Mouse (Mus musculus) left cerebral cortex, adult 8-10 months (tissue): ENCODE measurements at regions not wholly inside any gene's neighbourhood (a gene's known extent, or its start where the extent isn't known, plus 50 kb on each side); places are given as distances from the start of the nearest gene placed in this dataset.

Experiments
- DNase-seq, 2 experiments: peaks; one replicate each; pipeline ENCODE4 v3.0.0; 2022; ENCODE audit warnings: low spot score in 2 of 2

DNA sequence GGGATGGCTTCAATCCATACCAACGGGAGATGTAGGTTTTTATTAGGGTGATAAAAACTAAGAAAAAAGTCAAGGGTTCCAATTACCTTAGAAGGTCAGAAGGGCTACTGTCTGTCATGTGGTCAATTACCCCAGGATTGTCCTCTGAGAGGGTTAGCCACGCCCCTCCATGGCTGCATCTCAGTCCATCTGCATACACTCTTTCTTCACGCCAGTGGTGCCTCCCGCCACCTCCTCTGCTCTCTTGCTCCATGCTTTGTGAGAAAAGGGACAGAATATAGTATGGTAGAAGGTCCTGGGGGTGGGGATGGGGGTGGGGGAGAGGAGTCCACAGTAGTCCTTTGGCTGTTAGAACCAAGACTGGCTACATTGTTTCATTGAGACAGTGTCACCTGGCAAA, 96.1 kb upstream of the Podxl start:
- DNase-seq = no peak

GRCm38 (mm10) chr6:31658447-31659199, 94.8 kb upstream of the Podxl start:
- no peak for DNase-seq

GRCm38 (mm10) chr6:31650791-31651476, 87.2 kb upstream of the Podxl start:
- no peak for DNase-seq

GRCm38 (mm10) chr6:31645261-31645660, 81.5 kb upstream of the Podxl start:
- DNase-seq = no peak

DNA sequence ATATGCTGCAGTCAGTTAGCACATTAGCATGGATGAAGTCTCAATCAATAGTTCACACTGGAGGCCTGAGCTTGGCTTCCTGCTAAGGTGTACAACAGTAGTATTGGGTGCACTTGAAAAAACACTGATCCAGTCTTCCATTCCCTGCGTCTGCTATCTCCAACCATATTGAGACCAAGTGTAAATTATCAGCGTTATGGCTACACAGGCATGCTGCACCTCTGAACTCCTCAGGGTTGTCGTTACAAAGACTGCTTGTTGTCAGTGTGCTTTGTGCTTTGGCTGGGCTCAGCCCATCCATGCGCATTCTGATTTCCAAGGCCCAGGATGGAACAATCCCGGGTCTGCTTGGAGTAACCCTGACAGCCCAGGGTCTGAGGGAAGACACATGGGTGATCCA, 80.7 kb upstream of the Podxl start:
- DNase-seq = no peak

GRCm38 (mm10) chr6:31642451-31642942, 78.7 kb upstream of the Podxl start:
- DNase-seq = no peak

- peak in 1 of 2 experiments; percentile 45 for DNase-seq
Observed at GRCm38 (mm10) chr6:31640745-31641144, 77.0 kb upstream of the Podxl start.

- DNase-seq = peak; percentile 28 to 69
Observed at GRCm38 (mm10) chr6:31639460-31639859, 75.7 kb upstream of the Podxl start.

GRCm38 (mm10) chr6:31638434-31639220, 74.8 kb upstream of the Podxl start:
- peak in 1 of 2 experiments; percentile 37 for DNase-seq

DNA sequence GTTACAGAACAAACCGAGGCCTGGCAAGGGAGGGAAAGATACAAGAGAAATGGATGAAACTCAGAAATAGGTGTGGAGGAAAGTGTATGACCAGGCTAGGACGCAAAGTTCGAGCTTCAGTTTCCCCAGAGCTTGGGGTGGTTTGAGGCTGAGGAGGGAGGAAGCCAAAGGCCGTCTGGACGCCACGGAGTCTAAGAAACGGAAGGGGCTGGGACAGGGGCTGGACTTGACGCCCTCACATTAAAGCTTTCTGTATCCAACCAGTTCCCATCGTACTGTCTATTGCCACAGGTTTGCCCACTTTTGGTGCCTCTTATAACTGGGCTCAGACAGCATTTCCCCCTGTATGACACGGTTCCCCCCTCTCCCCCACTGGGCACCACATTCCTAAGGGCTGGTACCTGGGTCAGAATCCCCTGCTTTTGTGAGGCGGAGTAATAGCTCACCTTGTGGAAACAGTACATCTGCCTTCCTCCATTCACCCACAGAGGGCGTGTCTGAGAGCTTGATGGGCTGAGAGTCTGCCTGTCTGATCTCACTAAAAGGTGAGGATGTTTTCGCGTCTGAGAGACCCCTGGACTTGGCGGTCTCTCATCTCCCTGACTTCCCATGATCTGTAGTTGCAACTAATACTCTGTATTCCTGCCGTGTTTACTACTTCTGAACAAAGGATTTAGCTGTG, 73.7 kb upstream of the Podxl start:
- DNase-seq = no peak

DNA sequence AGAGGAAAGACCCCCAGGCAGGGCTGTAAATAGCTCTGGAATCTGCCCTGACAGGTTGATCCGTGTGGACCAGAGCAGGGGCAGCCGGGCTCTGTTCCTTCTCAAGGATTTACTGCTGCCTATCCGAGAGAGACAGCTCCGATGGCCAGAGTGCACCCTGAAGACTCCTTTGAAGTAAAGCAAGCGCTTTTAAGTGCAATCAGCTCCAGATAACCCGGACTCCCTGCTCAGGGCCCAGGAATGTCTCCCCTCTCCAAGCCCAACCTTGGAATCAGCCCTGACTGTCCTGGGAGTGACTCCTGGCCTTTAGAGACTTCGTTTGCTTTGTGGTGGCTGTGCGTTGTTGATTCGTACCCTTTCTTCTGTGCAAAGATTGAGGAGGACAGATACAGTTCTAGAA, 73.2 kb upstream of the Podxl start:
- DNase-seq = no peak

- no peak for DNase-seq
Observed at GRCm38 (mm10) chr6:31632485-31632884, 68.7 kb upstream of the Podxl start.

DNA sequence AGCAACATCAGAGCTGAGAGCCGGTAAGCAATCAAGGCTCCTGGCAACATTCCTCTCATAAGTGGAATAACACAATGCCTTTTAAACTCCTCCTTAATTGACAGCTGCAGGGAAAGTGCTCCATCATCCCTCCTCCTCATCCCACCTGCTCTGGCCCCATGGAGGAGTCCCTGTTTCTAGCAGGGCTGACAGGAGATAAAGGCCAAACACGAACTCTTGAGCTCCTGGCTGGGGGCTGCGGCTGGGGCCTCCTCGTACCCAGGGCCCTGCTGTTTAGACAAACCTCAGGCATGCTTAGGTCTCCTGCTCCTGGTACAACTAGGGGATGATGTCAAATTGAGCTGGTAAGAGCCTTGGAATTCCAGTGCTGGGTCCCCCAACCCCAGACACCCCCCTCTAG, 66.2 kb upstream of the Podxl start:
- DNase-seq = no peak

GRCm38 (mm10) chr6:31627912-31628311, 64.1 kb upstream of the Podxl start:
- no peak for DNase-seq

DNA sequence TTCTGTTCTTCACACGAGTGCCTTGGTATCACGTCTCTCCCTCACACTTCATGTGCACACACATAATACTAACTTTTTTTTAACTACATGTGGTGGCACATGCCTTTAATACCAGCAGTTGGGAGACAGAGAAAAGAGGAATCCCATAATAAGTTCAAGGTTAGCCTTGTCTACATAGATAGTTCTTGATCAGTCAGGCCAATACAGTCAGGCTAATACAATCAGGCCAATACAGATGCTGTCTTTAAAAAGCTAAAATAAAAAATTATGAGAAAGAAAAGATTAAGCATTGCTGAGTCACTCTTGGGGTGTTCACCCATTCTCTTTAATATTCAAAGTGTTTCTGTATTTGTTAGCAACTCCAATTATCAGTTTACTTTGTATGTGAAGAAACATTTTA, 61.3 kb upstream of the Podxl start:
- no peak for DNase-seq

- no peak for DNase-seq
Observed at GRCm38 (mm10) chr6:31624374-31624773, 60.6 kb upstream of the Podxl start.

GRCm38 (mm10) chr6:31621023-31621422, 57.2 kb upstream of the Podxl start:
- DNase-seq = no peak

GRCm38 (mm10) chr6:31618852-31619251, 55.1 kb upstream of the Podxl start:
- DNase-seq = no peak

- no peak for DNase-seq
Observed at GRCm38 (mm10) chr6:31617341-31617740, 53.6 kb upstream of the Podxl start.

DNA sequence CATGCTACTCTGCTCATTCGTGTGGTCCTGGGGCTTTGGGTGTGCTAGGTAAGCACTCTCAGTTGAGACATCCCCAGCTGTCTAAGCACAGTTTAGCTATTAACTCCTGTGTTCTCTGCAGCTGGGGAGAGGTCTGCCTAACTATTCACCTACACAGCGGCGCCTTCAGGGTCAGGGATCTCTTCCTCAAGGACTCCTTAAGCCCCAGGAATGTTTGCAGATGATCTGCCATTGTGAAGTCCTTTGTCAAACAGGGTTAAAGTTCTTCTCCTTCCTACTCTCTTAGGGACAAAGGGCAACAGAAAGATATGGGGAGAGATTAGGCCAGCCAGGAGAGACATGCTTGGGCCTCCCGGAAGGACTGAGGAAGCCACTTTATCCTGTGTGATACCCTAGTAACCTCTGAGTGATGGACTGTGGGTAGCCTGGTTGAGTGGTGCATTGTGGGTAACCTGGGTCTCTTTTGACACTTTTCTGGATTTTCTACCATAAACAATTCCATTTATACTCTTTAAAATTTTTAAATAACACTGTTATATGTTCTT, 51.7 kb upstream of the Podxl start:
- DNase-seq = no peak

DNA sequence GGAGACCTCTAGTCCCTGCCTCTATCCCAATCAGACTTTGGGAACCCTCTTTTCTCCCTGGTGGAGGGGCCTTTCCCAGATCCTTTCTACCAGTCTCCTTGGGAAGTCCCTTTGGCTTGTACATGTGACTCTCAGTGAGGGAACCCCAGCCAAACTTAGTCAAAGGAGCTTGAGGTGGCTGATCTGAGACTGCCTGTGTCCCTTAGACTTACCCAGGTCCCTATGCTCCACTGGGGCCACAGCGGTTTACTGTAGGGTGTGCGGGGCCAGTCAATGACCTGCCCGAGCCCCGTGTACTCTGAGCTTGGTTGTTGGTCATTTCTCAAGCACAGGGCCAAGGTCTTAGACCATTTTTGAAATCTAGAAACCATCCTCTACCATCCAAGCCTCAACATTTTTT, 50.8 kb upstream of the Podxl start:
- no peak for DNase-seq
